Mouse (Mus musculus) liver, embryonic 15.5 days (tissue): ENCODE measurements at regions not wholly inside any gene's neighbourhood (a gene's known extent, or its start where the extent isn't known, plus 50 kb on each side); places are given as distances from the start of the nearest gene placed in this dataset.

Experiments
- ATAC-seq: fragments of 200-750 bp; cut with Nextera tagmentation; 2 replicates; pipeline ENCODE4 v1.8.0; 2017; ENCODE audit warnings: moderate number of reproducible peaks, mild to moderate bottlenecking, moderate library complexity; ENCODE audit not compliant: insufficient read depth
- H3K27ac ChIP-seq: fragments of 300-500 bp; sonication (generic); replicated peaks from 2 replicates; pipeline ENCODE4 v1.5.1; 2015; ENCODE audit warnings: mild to moderate bottlenecking, inconsistent platforms
- H3K27me3 ChIP-seq: fragments of 300-500 bp; sonication (generic); 2 replicates; pipeline ENCODE4 v1.6.1; 2015; ENCODE audit warnings: mild to moderate bottlenecking, inconsistent platforms
- H3K36me3 ChIP-seq: fragments of 300-500 bp; sonication (generic); replicated peaks from 2 replicates; pipeline ENCODE4 v1.6.1; 2015; ENCODE audit warnings: moderate library complexity, mild to moderate bottlenecking, inconsistent platforms
- H3K4me1 ChIP-seq: fragments of 300-500 bp; sonication (generic); replicated peaks from 2 replicates; pipeline ENCODE4 v1.6.1; 2015; ENCODE audit warnings: inconsistent platforms
- H3K4me2 ChIP-seq: fragments of 300-500 bp; sonication (generic); 2 replicates; pipeline ENCODE4 v1.6.1; 2015; ENCODE audit warnings: moderate library complexity, mild to moderate bottlenecking, inconsistent platforms
- H3K4me3 ChIP-seq: fragments of 300-500 bp; sonication (generic); replicated peaks from 2 replicates; pipeline ENCODE4 v1.5.1; 2015; ENCODE audit warnings: mild to moderate bottlenecking, inconsistent platforms
- H3K9ac ChIP-seq: fragments of 300-500 bp; sonication (generic); 2 replicates; pipeline ENCODE4 v1.6.1; 2015; ENCODE audit warnings: moderate library complexity, mild to moderate bottlenecking, inconsistent platforms
- H3K9me3 ChIP-seq: fragments of 300-500 bp; sonication (generic); replicated peaks from 2 replicates; pipeline ENCODE4 v1.6.1; 2016; ENCODE audit warnings: inconsistent platforms
- WGBS: fragments of 180-500 bp; shearing (Covaris S2); methylation state at CpG from one replicate; pipeline ENCODE4 v1.1.7; 2015; ENCODE audit warnings: mixed read lengths; ENCODE audit not compliant: insufficient replicate concordance; 5-methylcytosine and 5-hydroxymethylcytosine counted together

DNA sequence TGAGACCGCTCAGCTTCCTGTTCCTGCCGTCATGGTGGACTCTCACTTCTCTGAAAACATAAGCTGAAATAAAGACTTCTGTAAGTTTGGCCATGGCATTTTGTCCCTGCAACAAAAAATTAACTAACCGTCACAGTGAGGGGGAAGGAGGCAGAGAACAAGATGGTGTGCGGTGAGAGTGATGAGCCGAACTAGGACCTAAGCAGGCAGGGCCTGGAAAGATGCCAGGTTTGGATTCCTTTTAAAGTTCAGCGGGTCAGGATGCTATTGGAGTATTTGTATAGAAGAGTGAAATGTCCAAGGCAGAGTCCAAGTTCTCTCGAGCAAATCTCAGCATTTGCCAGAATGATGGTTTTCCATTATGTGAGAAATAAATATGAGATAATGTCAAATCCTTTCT lies 312.3 kb downstream of the Gm49356 start:
- H3K36me3 ChIP-seq, result no peaks in the 10 kb centered on the region
- no peaks in the 10 kb centered on the region for H3K9me3 ChIP-seq
- H3K4me2 ChIP-seq, result no peak overlapping the region
- H3K9ac ChIP-seq, result no peak overlapping the region
- H3K27me3 ChIP-seq, result no peaks in the 10 kb centered on the region
- WGBS, result 69% methylated on average over 7 of the region's 7 CpGs
- no peak overlapping the region for H3K27ac ChIP-seq
- H3K4me1 ChIP-seq, result peaks cover 11% of the 10 kb centered on the region
- ATAC-seq, result no peak
- H3K4me3 ChIP-seq, result no peak overlapping the region

DNA sequence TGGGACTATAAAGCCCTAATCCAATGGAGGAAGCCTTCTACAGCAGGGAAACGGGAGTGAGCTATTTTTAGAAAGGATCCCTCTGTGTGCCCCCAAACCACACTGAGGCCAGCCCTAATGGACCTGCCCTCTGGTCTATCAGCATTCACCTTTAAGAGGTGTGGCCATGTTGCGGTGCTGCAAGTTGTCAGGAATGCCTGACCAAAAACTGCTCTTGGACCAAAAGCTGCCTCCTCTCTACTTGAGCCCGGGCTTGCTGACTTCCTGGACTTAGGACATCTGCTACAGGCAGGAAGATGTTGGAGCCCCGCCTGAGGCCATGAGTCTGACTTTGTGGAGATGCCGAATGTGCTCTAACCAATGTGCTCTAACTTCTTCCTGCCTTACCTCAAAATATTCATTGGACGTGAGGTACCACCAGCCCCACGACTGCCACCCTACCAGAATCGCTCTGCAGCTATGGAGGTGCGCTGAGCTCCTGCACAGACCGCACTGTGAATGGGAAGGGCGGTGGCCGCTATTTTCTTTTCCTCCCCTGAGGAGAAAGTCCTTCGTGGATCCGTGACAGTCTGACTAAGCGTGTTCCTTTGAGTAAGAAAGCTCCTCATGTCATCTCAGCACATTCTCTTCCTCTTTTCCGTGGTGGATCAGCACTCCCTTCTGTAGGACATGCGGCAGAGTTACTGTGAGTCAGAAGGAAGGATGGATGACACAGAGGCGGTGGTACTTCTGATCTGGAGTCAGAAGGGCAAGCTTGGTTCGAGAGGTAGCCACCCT lies 313.0 kb downstream of the Gm49356 start:
- Histone ChIP-seq H3K36me3 (no peaks in the 10 kb centered on the region), H3K9me3 (no peaks in the 10 kb centered on the region), H3K27ac (no peak overlapping the region), H3K9ac (no peak overlapping the region), H3K4me2 (no peak overlapping the region), H3K4me3 (no peak overlapping the region), H3K27me3 (no peaks in the 10 kb centered on the region), H3K4me1 (peaks cover 11% of the 10 kb centered on the region)
- WGBS, result 57% methylated on average over 19 of the region's 19 CpGs
- no peak for ATAC-seq

- WGBS, result 61% methylated on average over 17 of the region's 17 CpGs
- ATAC-seq, result no peak
- no peak overlapping the region for H3K27ac ChIP-seq
Measured at GRCm38 (mm10) chr15:59203097-59203849, 314.2 kb downstream of the Gm49356 start.

DNA sequence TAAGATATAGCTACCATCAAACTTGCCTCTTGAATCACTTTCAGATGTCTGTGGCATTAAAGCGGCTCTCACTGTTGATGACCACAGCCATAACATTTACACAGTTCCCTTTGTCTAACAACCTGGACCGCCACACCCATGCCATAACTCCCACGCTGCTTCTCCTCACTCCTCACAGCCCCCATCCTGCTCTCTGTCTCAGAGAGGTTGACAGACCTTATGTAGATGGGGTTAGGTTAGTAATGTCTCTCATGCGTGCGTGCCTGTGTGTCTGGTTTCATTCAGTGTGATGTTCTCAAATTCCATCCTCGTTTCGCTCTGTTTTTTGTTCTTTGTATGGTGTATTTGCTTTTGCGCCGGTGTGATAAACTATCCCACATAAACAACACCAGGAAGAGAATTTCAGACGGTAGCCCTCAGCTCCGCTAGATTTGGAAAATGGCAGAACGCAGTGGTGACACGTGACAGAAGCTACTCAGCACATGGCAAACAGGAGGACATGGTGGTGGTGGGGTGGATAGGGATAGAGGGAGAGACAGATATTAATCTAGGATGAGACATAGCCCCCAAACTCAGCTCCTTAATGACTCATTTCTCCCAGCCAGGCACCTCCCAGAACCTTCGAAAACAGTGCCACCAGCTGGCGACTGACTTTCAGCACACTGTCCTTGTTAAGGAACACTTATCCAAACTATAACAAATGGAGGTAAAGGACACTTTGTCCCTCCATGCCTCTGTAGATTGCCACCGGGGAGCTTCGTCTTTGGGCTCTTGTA lies 314.9 kb downstream of the Gm49356 start:
- no peak for ATAC-seq
- H3K9ac ChIP-seq, result no peak overlapping the region
- no peak overlapping the region for H3K4me2 ChIP-seq
- no peaks in the 10 kb centered on the region for H3K27me3 ChIP-seq
- no peaks in the 10 kb centered on the region for H3K9me3 ChIP-seq
- no peak overlapping the region for H3K4me3 ChIP-seq
- H3K4me1 ChIP-seq, result no peaks in the 10 kb centered on the region
- 69% methylated on average over 17 of the region's 17 CpGs for WGBS
- H3K27ac ChIP-seq, result no peak overlapping the region
- H3K36me3 ChIP-seq, result no peaks in the 10 kb centered on the region

More at GRCm38 (mm10) chr15:59203097-59203849, 314.2 kb downstream of the Gm49356 start:
- Histone ChIP-seq H3K9ac (no peak overlapping the region), H3K4me1 (no peaks in the 10 kb centered on the region), H3K4me2 (no peak overlapping the region), H3K36me3 (no peaks in the 10 kb centered on the region), H3K4me3 (no peak overlapping the region), H3K9me3 (no peaks in the 10 kb centered on the region), H3K27me3 (no peaks in the 10 kb centered on the region)

DNA sequence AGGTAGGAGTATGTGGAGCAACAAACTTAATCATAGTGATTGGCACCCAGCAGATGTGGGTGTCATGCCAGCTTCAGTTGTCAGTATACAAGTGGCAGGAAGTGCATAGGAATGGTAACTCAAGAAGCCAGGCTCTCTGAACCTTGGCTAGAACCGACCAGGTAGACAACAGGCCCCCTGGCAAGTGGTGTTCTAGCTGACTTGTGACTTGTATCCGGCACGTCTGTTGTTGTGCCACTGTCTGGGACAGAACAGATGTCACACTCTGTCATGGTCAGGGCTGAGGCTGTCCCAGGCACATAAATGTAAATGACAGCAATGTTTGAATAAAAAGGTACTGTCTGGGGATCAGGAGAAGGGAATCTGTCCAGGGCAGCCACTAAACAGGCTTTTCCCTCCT lies 316.0 kb downstream of the Gm49356 start:
- H3K9ac ChIP-seq, result no peak overlapping the region
- 66% methylated on average over 3 of the region's 3 CpGs for WGBS

DNA sequence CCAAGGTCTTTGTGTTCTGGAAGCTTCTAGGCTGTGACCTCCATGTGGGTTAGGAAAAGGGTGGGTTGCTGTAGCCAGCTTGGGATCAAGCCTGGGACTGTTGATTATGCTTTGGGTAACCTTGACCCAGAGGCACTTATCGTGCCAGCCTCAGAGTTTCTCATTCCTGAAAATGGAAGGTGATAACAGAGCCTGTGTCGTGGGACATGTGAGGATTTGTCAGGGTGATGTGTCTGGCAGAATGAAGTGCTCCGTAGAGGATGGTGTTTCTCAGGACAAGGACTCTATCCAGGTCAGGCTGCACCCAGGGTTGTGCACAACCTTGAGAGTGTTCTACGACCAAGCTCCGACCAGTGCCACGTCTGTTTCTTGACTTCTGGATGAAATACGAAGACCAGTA lies 316.4 kb downstream of the Gm49356 start:
- Histone ChIP-seq H3K36me3 (no peaks in the 10 kb centered on the region), H3K4me2 (no peak overlapping the region), H3K4me3 (no peak overlapping the region), H3K27me3 (no peaks in the 10 kb centered on the region), H3K27ac (no peak overlapping the region), H3K9me3 (no peaks in the 10 kb centered on the region), H3K4me1 (no peaks in the 10 kb centered on the region), H3K9ac (no peak overlapping the region)
- ATAC-seq, result no peak
- 64% methylated on average over 7 of the region's 7 CpGs for WGBS

More for the DNA sequence above, 316.0 kb downstream of the Gm49356 start:
- Histone ChIP-seq H3K36me3 (no peaks in the 10 kb centered on the region), H3K9me3 (no peaks in the 10 kb centered on the region), H3K27ac (no peak overlapping the region), H3K27me3 (no peaks in the 10 kb centered on the region), H3K4me3 (no peak overlapping the region), H3K4me1 (no peaks in the 10 kb centered on the region), H3K4me2 (no peak overlapping the region)
- no peak for ATAC-seq

DNA sequence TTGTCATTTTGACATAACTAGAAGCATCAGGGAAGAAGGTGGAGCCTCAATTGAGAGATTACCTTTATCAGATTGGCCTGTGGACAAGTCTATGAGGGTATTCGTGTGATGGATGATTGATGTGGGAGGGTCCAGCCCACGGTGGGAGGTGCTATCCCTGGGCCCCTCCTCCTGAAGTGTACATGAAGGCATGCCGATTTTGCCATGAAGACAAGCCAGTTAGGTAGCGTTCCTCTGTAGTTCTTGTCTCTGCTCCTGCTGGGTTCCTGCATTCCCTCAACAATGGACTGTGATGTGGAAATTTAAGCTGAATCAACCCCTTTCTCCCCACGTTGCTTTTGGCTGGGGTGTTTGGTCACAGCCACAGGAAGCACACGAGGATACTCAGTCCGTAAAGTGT lies 317.5 kb downstream of the Gm49356 start:
- H3K9ac ChIP-seq, result no peak overlapping the region
- H3K9me3 ChIP-seq, result no peaks in the 10 kb centered on the region
- 44% methylated on average over 7 of the region's 7 CpGs for WGBS

DNA sequence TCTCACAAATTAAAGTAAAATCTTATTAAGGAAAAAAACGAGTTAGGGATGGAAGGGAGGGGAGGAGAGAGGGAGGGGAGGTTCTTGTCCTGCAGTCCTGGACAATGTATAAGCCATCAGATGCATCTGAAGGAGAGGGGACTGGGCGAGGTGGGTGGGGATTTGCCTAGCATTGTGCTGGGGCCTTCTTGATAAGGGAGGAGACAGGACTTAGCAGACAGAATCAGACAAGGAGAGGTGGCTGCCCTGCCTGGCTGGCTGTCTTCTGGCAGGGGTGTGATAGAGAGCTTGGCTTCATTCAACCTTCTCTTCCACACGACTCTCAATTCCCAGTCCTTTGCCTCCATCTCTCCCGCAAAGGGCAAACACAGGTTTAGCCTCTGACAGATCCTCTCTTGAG lies 318.9 kb downstream of the Gm49356 start:
- H3K9ac ChIP-seq, result no peak overlapping the region
- H3K4me3 ChIP-seq, result no peak overlapping the region
- WGBS, result 40% methylated on average over 4 of the region's 4 CpGs
- ATAC-seq, result no peak
- no peak overlapping the region for H3K4me2 ChIP-seq
- no peaks in the 10 kb centered on the region for H3K9me3 ChIP-seq
- no peaks in the 10 kb centered on the region for H3K4me1 ChIP-seq
- H3K36me3 ChIP-seq, result no peaks in the 10 kb centered on the region
- H3K27ac ChIP-seq, result no peak overlapping the region
- H3K27me3 ChIP-seq, result no peaks in the 10 kb centered on the region

More for the DNA sequence above, 317.5 kb downstream of the Gm49356 start:
- Histone ChIP-seq H3K27ac (no peak overlapping the region), H3K4me3 (no peak overlapping the region), H3K36me3 (no peaks in the 10 kb centered on the region), H3K27me3 (no peaks in the 10 kb centered on the region), H3K4me2 (no peak overlapping the region), H3K4me1 (no peaks in the 10 kb centered on the region)
- ATAC-seq, result no peak

GRCm38 (mm10) chr15:59212362-59212761 lies 323.3 kb downstream of the Gm49356 start:
- Histone ChIP-seq H3K4me1 (no peaks in the 10 kb centered on the region), H3K27ac (no peak overlapping the region), H3K36me3 (no peaks in the 10 kb centered on the region), H3K9ac (no peak overlapping the region), H3K4me2 (no peak overlapping the region), H3K4me3 (no peak overlapping the region), H3K27me3 (no peaks in the 10 kb centered on the region), H3K9me3 (no peaks in the 10 kb centered on the region)
- WGBS, result 47% methylated on average over 3 of the region's 3 CpGs
- no peak for ATAC-seq

GRCm38 (mm10) chr15:59214096-59214495 lies 325.0 kb downstream of the Gm49356 start:
- Histone ChIP-seq H3K27ac (no peak overlapping the region), H3K4me1 (no peaks in the 10 kb centered on the region), H3K4me2 (no peak overlapping the region), H3K9me3 (no peaks in the 10 kb centered on the region), H3K27me3 (no peaks in the 10 kb centered on the region), H3K9ac (no peak overlapping the region), H3K36me3 (no peaks in the 10 kb centered on the region), H3K4me3 (no peak overlapping the region)
- WGBS, result 64% methylated on average over 4 of the region's 4 CpGs
- ATAC-seq, result no peak

GRCm38 (mm10) chr15:59215239-59215638 lies 326.1 kb downstream of the Gm49356 start:
- ATAC-seq, result no peak
- H3K27ac ChIP-seq, result no peak overlapping the region
- no peaks in the 10 kb centered on the region for H3K36me3 ChIP-seq
- no peak overlapping the region for H3K4me3 ChIP-seq
- no peak overlapping the region for H3K4me2 ChIP-seq
- no peaks in the 10 kb centered on the region for H3K9me3 ChIP-seq
- no peaks in the 10 kb centered on the region for H3K27me3 ChIP-seq
- H3K4me1 ChIP-seq, result no peaks in the 10 kb centered on the region
- 58% methylated on average over 4 of the region's 4 CpGs for WGBS
- no peak overlapping the region for H3K9ac ChIP-seq
